Mouse (Mus musculus): ENCODE data around the gene Kpna3. TPM values are rescaled to one million over a fixed set of nuclear protein-coding genes. Genes with fewer than 3 reads are reported as not detected.

Kpna3 gene
- 106 and 107 TPM in 2 replicates for polyA plus RNA-seq (2014; fragmentation: Nextera tagmentation; extraction: Ambion mirVana)

DNA sequence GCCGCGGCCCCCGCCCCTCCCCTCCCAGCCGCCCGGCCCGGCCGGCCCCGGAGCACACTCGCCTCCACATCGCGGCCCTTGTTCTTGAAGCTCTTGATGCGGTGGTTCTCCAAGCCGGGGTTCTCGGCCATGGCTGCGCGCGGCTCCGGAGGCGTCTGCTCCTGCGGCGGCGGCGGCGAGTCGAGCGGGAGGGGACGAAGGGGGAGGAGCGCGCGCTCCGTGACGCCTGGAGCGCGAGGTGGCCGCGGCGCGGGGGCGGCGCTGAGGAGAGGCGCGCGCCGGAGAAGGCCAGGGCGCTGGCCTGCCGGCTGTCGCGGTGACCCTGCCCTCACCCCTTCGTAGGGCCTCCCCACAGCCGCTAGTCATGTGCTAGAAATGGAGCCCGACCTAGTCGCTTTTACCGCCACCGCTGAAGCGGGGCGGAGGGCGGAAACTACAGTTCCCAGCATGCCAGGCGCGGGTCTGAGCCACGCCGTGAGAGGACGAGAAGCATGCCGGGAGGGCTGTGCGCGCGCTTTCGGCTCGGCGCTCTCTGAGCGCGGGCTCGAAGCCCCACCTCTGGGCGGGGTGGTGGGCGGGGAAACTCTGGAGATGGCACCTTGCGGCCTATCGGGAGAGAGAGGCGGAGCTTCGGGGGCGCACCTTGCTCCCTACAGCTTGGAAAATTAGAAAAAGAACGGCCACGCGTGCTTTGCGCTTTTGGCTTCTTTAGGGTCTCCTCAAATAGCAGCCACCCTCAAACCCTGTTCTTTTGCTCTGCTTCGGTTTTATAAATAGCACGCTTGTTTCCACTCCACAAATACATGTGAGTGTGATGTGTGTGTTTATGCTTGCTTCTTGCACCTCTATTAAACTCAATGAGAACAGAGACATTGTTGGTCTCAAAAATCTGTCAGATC, at the start of gene Kpna3:
Gene Kpna3 (minus strand): TSS at position 214 of the 899 bp plus-strand sequence.
- Histone ChIP-seq H3K27me3 (ENCODE audit: control insufficient read depth, insufficient read depth, low read length) (no peaks in the 10 kb centered on the region), H3K9ac (ENCODE audit: low read length) (peak within 1 kb of the TSS; percentile 94), H3K9me3 (ENCODE audit: control insufficient read depth, low read length) (no peaks in the 10 kb centered on the region), H3K4me3 (ENCODE audit: low read depth, low read length) (peak within 1 kb of the TSS; percentile 86), H3K4me2 (ENCODE audit: low read depth, low read length, severe bottlenecking) (peak within 1 kb of the TSS; percentile 54), H3K4me1 (replicated peaks; ENCODE audit: control insufficient read depth, insufficient read depth, low read length) (peaks cover 5% of the 10 kb centered on the region), H3K27ac (ENCODE audit: low read depth, low read length) (peak within 1 kb of the TSS; percentile 94), H3K36me3 (ENCODE audit: control insufficient read depth, insufficient read depth, low read length) (no peaks in the 10 kb centered on the region)
- DNase-seq (ENCODE audit: low spot score) = peak; percentile 99
- under 1% methylated on average over 60 of the region's 85 CpGs for WGBS
- peak; percentile 97 for ATAC-seq (replicated peaks; ENCODE audit: low FRiP score)

DNA sequence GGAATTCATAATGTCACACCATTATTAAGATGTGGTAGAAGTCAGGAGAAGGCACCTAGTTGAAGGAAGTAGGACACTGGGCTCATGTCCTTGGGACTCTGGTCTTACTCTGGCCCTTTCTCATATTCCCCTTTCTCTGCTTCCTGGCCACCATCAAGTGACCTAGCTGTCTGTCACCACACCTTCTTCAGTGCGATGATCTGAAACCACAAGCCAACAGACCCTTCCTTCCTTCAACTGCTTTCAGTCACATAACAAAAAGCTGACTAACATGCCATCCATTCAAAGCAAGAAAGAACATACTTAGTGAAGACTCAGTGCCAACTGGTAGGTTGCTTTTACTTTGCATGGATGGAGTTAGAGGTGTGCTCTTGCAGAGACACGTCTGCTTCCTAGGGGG, 20.7 kb upstream of the Kpna3 start:
- no peak overlapping the region for H3K4me2 ChIP-seq (ENCODE audit: low read depth, low read length, severe bottlenecking)
- DNase-seq (ENCODE audit: low spot score) (no peak), ATAC-seq (replicated peaks; ENCODE audit: low FRiP score) (no peak)
- WGBS = 80% methylated on average over 2 of the region's 2 CpGs
- no peak overlapping the region for H3K4me3 ChIP-seq (ENCODE audit: low read depth, low read length)
- no peak overlapping the region for H3K27ac ChIP-seq (ENCODE audit: low read depth, low read length)
- no peaks in the 10 kb centered on the region for H3K9me3 ChIP-seq (ENCODE audit: control insufficient read depth, low read length)
- H3K27me3 ChIP-seq (ENCODE audit: control insufficient read depth, insufficient read depth, low read length) = no peaks in the 10 kb centered on the region
- H3K4me1 ChIP-seq (replicated peaks; ENCODE audit: control insufficient read depth, insufficient read depth, low read length) = no peaks in the 10 kb centered on the region; the same call in 1 of the 2 replicates
- H3K36me3 ChIP-seq (ENCODE audit: control insufficient read depth, insufficient read depth, low read length) = no peaks in the 10 kb centered on the region
- no peak overlapping the region for H3K9ac ChIP-seq (ENCODE audit: low read length)

DNA sequence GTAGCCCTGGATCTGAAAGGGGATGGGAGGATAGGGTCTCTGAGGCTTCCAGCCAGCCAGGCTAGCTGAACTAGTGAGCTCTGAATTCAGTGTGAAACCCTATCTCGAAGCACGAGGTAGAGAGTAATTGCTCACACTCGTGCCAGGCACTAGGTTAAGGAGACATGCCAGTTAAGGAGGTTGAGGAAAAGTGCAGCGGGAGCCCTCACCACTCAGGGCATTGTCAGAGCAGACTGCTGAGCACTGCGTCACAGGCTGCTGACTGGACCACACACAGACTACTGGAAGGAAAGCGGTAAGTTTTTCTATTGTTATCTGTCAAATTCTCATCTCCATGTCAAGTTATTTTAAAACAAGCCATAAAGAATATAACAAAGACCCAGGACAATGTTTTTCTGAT, 17.8 kb upstream of the Kpna3 start:
- H3K27me3 ChIP-seq (ENCODE audit: control insufficient read depth, insufficient read depth, low read length) = no peaks in the 10 kb centered on the region
- WGBS = 58% methylated on average over 6 of the region's 6 CpGs
- no peaks in the 10 kb centered on the region for H3K9me3 ChIP-seq (ENCODE audit: control insufficient read depth, low read length)
- H3K4me2 ChIP-seq (ENCODE audit: low read depth, low read length, severe bottlenecking) = no peak overlapping the region
- ATAC-seq (replicated peaks; ENCODE audit: low FRiP score) (no peak), DNase-seq (ENCODE audit: low spot score) (no peak)
- H3K36me3 ChIP-seq (ENCODE audit: control insufficient read depth, insufficient read depth, low read length) = no peaks in the 10 kb centered on the region
- no peak overlapping the region for H3K4me3 ChIP-seq (ENCODE audit: low read depth, low read length)
- no peaks in the 10 kb centered on the region; the same call in 1 of the 2 replicates for H3K4me1 ChIP-seq (replicated peaks; ENCODE audit: control insufficient read depth, insufficient read depth, low read length)
- no peak overlapping the region for H3K9ac ChIP-seq (ENCODE audit: low read length)
- no peak overlapping the region for H3K27ac ChIP-seq (ENCODE audit: low read depth, low read length)

DNA sequence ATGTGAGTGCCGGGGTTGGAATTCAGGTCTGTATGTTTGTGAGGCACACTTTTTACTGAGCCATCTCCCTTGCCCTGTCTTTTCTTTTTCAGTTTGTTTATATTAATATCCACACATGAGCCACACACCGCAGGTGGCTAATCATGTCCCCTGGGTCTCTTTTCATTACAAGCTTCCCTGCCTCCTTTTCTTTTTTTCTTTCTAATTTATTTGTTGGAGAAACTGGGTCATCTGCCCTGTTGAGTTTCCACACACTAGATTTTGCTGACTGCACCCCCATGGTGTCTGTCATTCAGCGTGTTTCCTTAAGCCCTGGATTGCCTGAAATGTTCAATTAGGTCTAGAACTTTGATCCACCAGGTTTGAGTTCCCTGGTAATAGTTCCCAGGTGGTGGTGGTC, 15.9 kb upstream of the Kpna3 start:
- no peak overlapping the region for H3K4me2 ChIP-seq (ENCODE audit: low read depth, low read length, severe bottlenecking)
- H3K4me3 ChIP-seq (ENCODE audit: low read depth, low read length) = no peak overlapping the region
- H3K27me3 ChIP-seq (ENCODE audit: control insufficient read depth, insufficient read depth, low read length) = no peaks in the 10 kb centered on the region
- no peaks in the 10 kb centered on the region for H3K9me3 ChIP-seq (ENCODE audit: control insufficient read depth, low read length)
- H3K36me3 ChIP-seq (ENCODE audit: control insufficient read depth, insufficient read depth, low read length) = no peaks in the 10 kb centered on the region
- no peak overlapping the region for H3K9ac ChIP-seq (ENCODE audit: low read length)
- DNase-seq (ENCODE audit: low spot score) = no peak
- no peaks in the 10 kb centered on the region; the same call in 1 of the 2 replicates for H3K4me1 ChIP-seq (replicated peaks; ENCODE audit: control insufficient read depth, insufficient read depth, low read length)
- no peak overlapping the region for H3K27ac ChIP-seq (ENCODE audit: low read depth, low read length)
- WGBS = 66% methylated on average over 3 of the region's 3 CpGs
- no peak for ATAC-seq (replicated peaks; ENCODE audit: low FRiP score)

DNA sequence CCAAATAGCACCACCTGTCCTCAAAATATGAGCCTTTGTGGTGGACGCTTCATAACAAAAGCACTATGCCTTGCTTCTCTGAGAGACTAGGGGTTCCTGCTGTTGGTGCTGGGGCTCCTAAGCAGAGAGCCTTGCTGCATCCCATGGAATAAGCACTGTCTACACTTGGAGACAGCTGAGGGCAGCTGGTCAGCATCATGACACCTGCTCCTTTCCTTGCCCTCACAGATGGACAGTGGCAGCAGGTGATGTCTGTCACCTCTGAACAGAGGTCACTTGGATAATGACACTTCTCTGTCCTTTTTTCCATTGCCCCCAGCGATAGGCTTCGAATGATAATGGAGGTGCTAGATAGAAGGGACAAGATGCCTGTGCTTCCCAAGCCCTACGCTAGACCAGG, 13.4 kb upstream of the Kpna3 start:
- Histone ChIP-seq H3K27me3 (ENCODE audit: control insufficient read depth, insufficient read depth, low read length) (no peaks in the 10 kb centered on the region), H3K9ac (ENCODE audit: low read length) (no peak overlapping the region), H3K4me2 (ENCODE audit: low read depth, low read length, severe bottlenecking) (no peak overlapping the region), H3K4me1 (replicated peaks; ENCODE audit: control insufficient read depth, insufficient read depth, low read length) (no peaks in the 10 kb centered on the region; the same call in 1 of the 2 replicates), H3K27ac (ENCODE audit: low read depth, low read length) (no peak overlapping the region), H3K36me3 (ENCODE audit: control insufficient read depth, insufficient read depth, low read length) (no peaks in the 10 kb centered on the region), H3K4me3 (ENCODE audit: low read depth, low read length) (no peak overlapping the region), H3K9me3 (ENCODE audit: control insufficient read depth, low read length) (no peaks in the 10 kb centered on the region)
- WGBS = 86% methylated on average over 4 of the region's 4 CpGs
- DNase-seq (ENCODE audit: low spot score) = no peak
- no peak for ATAC-seq (replicated peaks; ENCODE audit: low FRiP score)

DNA sequence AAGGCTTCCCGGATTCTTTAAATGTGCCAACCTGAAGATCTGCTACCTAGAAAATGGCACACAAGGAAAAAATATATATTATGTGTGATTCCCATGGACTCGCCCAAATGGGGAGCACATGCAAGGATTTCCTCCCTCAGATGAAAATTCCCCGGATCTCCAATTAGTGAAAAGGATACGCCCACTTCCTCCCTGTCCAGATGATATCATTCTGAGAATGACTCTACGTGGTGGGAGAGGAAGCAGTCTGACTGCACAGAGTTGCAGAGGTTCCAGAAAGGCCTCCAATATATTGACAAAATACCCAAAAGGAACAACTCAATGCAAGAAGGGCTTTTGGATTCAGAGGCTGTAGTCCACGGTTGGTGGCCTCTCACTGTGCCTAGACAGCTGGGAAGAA, 12.8 kb upstream of the Kpna3 start:
- no peak overlapping the region for H3K4me2 ChIP-seq (ENCODE audit: low read depth, low read length, severe bottlenecking)
- H3K9ac ChIP-seq (ENCODE audit: low read length) = no peak overlapping the region
- DNase-seq (ENCODE audit: low spot score) (no peak), ATAC-seq (replicated peaks; ENCODE audit: low FRiP score) (no peak)
- H3K36me3 ChIP-seq (ENCODE audit: control insufficient read depth, insufficient read depth, low read length) = no peaks in the 10 kb centered on the region
- H3K27me3 ChIP-seq (ENCODE audit: control insufficient read depth, insufficient read depth, low read length) = no peaks in the 10 kb centered on the region
- 73% methylated on average over 6 of the region's 6 CpGs for WGBS
- no peaks in the 10 kb centered on the region; the same call in 1 of the 2 replicates for H3K4me1 ChIP-seq (replicated peaks; ENCODE audit: control insufficient read depth, insufficient read depth, low read length)
- H3K4me3 ChIP-seq (ENCODE audit: low read depth, low read length) = no peak overlapping the region
- H3K27ac ChIP-seq (ENCODE audit: low read depth, low read length) = no peak overlapping the region
- no peaks in the 10 kb centered on the region for H3K9me3 ChIP-seq (ENCODE audit: control insufficient read depth, low read length)

DNA sequence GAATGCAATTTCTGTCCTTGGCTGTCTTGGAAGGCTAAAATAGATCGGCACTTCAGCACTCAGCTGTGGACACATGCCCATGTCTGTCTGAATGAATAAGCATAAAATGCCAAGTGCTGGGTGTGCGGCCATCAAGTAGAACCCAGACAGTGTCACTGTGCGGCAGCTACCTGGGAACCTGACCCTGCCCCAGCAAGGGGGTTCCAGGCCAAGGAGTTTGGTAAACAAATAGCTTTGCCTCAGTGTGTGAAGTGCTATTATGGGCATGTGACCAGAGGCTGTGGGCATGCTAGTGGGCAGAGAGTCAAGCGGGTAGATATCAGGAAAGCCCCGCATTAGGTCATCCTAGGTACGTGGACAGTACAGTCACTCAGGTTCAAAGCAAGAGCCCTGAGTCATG, 8.1 kb upstream of the Kpna3 start:
- H3K9ac ChIP-seq (ENCODE audit: low read length) = no peak overlapping the region
- H3K9me3 ChIP-seq (ENCODE audit: control insufficient read depth, low read length) = no peaks in the 10 kb centered on the region
- H3K27me3 ChIP-seq (ENCODE audit: control insufficient read depth, insufficient read depth, low read length) = no peaks in the 10 kb centered on the region
- H3K27ac ChIP-seq (ENCODE audit: low read depth, low read length) = no peak overlapping the region
- no peaks in the 10 kb centered on the region for H3K4me1 ChIP-seq (replicated peaks; ENCODE audit: control insufficient read depth, insufficient read depth, low read length)
- H3K4me2 ChIP-seq (ENCODE audit: low read depth, low read length, severe bottlenecking) = no peak overlapping the region
- H3K36me3 ChIP-seq (ENCODE audit: control insufficient read depth, insufficient read depth, low read length) = no peaks in the 10 kb centered on the region
- ATAC-seq (replicated peaks; ENCODE audit: low FRiP score) (no peak), DNase-seq (ENCODE audit: low spot score) (no peak)
- H3K4me3 ChIP-seq (ENCODE audit: low read depth, low read length) = no peak overlapping the region
- WGBS = 91% methylated on average over 6 of the region's 6 CpGs

DNA sequence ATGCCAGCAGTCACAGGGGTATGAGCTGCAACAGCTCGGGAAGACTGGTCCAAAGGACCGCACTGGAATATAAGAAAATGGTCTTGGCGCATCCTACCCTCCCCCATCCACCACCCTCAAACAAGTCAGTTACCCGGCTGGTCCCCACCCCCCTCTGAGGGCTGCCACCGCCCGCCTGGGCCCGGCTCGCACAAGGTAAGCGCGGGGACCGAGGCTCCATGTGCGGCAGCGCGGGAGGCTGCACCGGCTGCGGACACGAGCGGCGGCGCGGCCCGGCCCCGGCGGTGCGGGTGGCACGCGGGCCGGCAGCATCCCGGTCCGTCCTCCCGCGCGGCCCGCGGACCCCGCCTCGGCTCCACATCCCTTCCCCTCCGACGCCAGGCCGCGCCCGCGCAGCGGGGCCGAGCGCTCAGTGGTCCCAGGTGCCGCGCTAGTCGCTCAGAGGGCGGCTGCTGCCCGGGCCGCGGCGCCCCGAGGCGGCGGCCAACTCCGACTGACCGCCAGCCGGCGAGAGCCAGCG, 473 bp downstream of the Kpna3 start:
- WGBS = under 1% methylated on average over 45 of the region's 62 CpGs
- peak overlapping the region; percentile 94 for H3K27ac ChIP-seq (ENCODE audit: low read depth, low read length)
- H3K27me3 ChIP-seq (ENCODE audit: control insufficient read depth, insufficient read depth, low read length) = no peaks in the 10 kb centered on the region
- ATAC-seq (replicated peaks; ENCODE audit: low FRiP score) = peak; percentile 74
- H3K4me3 ChIP-seq (ENCODE audit: low read depth, low read length) = peak overlapping the region; percentile 86
- peak overlapping the region; percentile 94 for H3K9ac ChIP-seq (ENCODE audit: low read length)
- no peaks in the 10 kb centered on the region for H3K9me3 ChIP-seq (ENCODE audit: control insufficient read depth, low read length)
- DNase-seq (ENCODE audit: low spot score) = no peak
- peaks cover 5% of the 10 kb centered on the region for H3K4me1 ChIP-seq (replicated peaks; ENCODE audit: control insufficient read depth, insufficient read depth, low read length)
- H3K4me2 ChIP-seq (ENCODE audit: low read depth, low read length, severe bottlenecking) = peak overlapping the region; percentile 52
- H3K36me3 ChIP-seq (ENCODE audit: control insufficient read depth, insufficient read depth, low read length) = no peaks in the 10 kb centered on the region

Data from forebrain, embryonic 11.5 days (tissue).